Mouse (Mus musculus) intestine, postnatal 0 days (tissue): ENCODE data around the gene Map1lc3b. TPM values are rescaled to one million over a fixed set of nuclear protein-coding genes. Genes with fewer than 3 reads are reported as not detected.
A peak's percentile ranks its signal among the peaks of the same experiment; 100 is the strongest.
"Not testable (repeated sequence)": the region's sequence is repeated elsewhere in the genome, so short reads cannot be mapped to it uniquely, and the experiment has no call there.

ENCODE experiments used
- ATAC-seq: fragments of 200-750 bp; cut with Nextera tagmentation; 2 replicates; pipeline ENCODE4 v1.8.0; 2017; ENCODE audit warnings: mild to moderate bottlenecking, moderate TSS enrichment, moderate library complexity
- H3K27ac ChIP-seq: fragments of 300-500 bp; sonication (generic); 2 replicates; pipeline ENCODE4 v1.5.1; 2014; ENCODE audit warnings: mild to moderate bottlenecking, low read depth, low read length, moderate library complexity
- H3K27me3 ChIP-seq: fragments of 300-500 bp; sonication (generic); replicated peaks from 2 replicates; pipeline ENCODE4 v1.6.1; 2014; ENCODE audit warnings: low read length, mixed read lengths; ENCODE audit not compliant: control insufficient read depth, insufficient read depth
- H3K36me3 ChIP-seq: fragments of 300-500 bp; sonication (generic); 2 replicates; pipeline ENCODE4 v1.6.1; 2014; ENCODE audit warnings: mild to moderate bottlenecking, moderate library complexity; ENCODE audit not compliant: control insufficient read depth, insufficient read depth
- H3K4me1 ChIP-seq: fragments of 300-500 bp; sonication (generic); replicated peaks from 2 replicates; pipeline ENCODE4 v1.6.1; 2014; ENCODE audit warnings: antibody characterized with exemption, low read length, mixed read lengths; ENCODE audit not compliant: control insufficient read depth, insufficient read depth
- H3K4me2 ChIP-seq: fragments of 300-500 bp; sonication (generic); replicated peaks from 2 replicates; pipeline ENCODE4 v1.6.1; 2014; ENCODE audit warnings: low read depth, mild to moderate bottlenecking, moderate library complexity
- H3K4me3 ChIP-seq: fragments of 300-500 bp; sonication (generic); 2 replicates; pipeline ENCODE4 v1.5.1; 2014; ENCODE audit warnings: low read depth, low read length
- H3K9ac ChIP-seq: fragments of 300-500 bp; sonication (generic); 2 replicates; pipeline ENCODE4 v1.6.1; 2014; ENCODE audit warnings: mild to moderate bottlenecking, low read depth, low read length
- H3K9me3 ChIP-seq: fragments of 300-500 bp; sonication (generic); 2 replicates; pipeline ENCODE4 v1.6.1; 2016; ENCODE audit warnings: mixed run types; ENCODE audit not compliant: control insufficient read depth
- CTCF ChIP-seq: sonication (generic); IDR thresholded peaks from 2 replicates; pipeline ENCODE4 v1.5.1; 2016; ENCODE audit warnings: low read depth, mild to moderate bottlenecking, control low read depth, antibody characterized with exemption, moderate library complexity
- WGBS: fragments of 180-500 bp; shearing (Covaris S2); extraction: QIAGEN DNeasy Blood & Tissue Kit; methylation state at CpG from one replicate; pipeline ENCODE4 v1.1.7; 2014; 5-methylcytosine and 5-hydroxymethylcytosine counted together
- polyA plus RNA-seq: library from polyadenylated mRNA; unstranded; fragments of >200 nt; fragmentation: Nextera tagmentation; extraction: Ambion mirVana; gene quantifications from 2 replicates; pipeline ENCODE4 v1.2.1, GENCODE M21; 2015

Map1lc3b gene
- polyA plus RNA-seq, 1 experiment from 2014 or later, result 264 TPM

GRCm38 (mm10) chr8:121589205-121589726 lies 895 bp upstream of the Map1lc3b start:
- 34% methylated on average over 2 of the region's 2 CpGs for WGBS
- H3K9me3 ChIP-seq, result no peaks in the 10 kb centered on the region
- peaks cover 12% of the 10 kb centered on the region for H3K36me3 ChIP-seq
- H3K4me3 ChIP-seq, result no peak overlapping the region
- H3K27me3 ChIP-seq, result no peaks in the 10 kb centered on the region
- ATAC-seq, result no peak
- H3K9ac ChIP-seq, result no peak overlapping the region
- no peak overlapping the region for H3K27ac ChIP-seq
- H3K4me1 ChIP-seq, result peaks cover 14% of the 10 kb centered on the region
- 0 out of 2 replicates have a peak overlapping the region, but pooled peaks have one; percentile 73 for H3K4me2 ChIP-seq
- no peak for TF ChIP-seq CTCF

- 7% methylated on average over 20 of the region's 20 CpGs for WGBS
- peak; percentile 71 for TF ChIP-seq CTCF
- Histone ChIP-seq H3K27ac (peak overlapping the region; percentile 84), H3K9ac (peak overlapping the region; percentile 86), H3K4me3 (peak overlapping the region; percentile 84), H3K4me1 (peaks cover 14% of the 10 kb centered on the region), H3K27me3 (no peaks in the 10 kb centered on the region), H3K4me2 (peak overlapping the region; percentile 73), H3K9me3 (no peaks in the 10 kb centered on the region), H3K36me3 (peaks cover 31% of the 10 kb centered on the region)
- ATAC-seq, result peak; percentile 30
Measured at GRCm38 (mm10) chr8:121591178-121592066, 1.3 kb downstream of the Map1lc3b start.

GRCm38 (mm10) chr8:121593293-121593692 lies 3.1 kb downstream of the Map1lc3b start:
- ATAC-seq, result no peak
- Histone ChIP-seq H3K27ac (no peak overlapping the region), H3K9me3 (no peaks in the 10 kb centered on the region), H3K4me2 (no peak overlapping the region), H3K27me3 (no peaks in the 10 kb centered on the region), H3K4me3 (no peak overlapping the region), H3K9ac (no peak overlapping the region), H3K36me3 (peaks cover 45% of the 10 kb centered on the region), H3K4me1 (peaks cover 14% of the 10 kb centered on the region)
- no peak for TF ChIP-seq CTCF
- 92% methylated on average over 5 of the region's 5 CpGs for WGBS

GRCm38 (mm10) chr8:121593983-121594382 lies 3.8 kb downstream of the Map1lc3b start:
- H3K4me1 ChIP-seq, result peaks cover 14% of the 10 kb centered on the region
- no peak overlapping the region for H3K9ac ChIP-seq
- 78% methylated on average over 9 of the region's 9 CpGs for whole genome bisulfite sequencing
- TF ChIP-seq CTCF, result no peak
- no peak overlapping the region for H3K27ac ChIP-seq
- H3K27me3 ChIP-seq, result no peaks in the 10 kb centered on the region
- ATAC-seq, result no peak
- no peak overlapping the region for H3K4me2 ChIP-seq
- H3K36me3 ChIP-seq, result peaks cover 46% of the 10 kb centered on the region
- no peak overlapping the region for H3K4me3 ChIP-seq
- no peaks in the 10 kb centered on the region for H3K9me3 ChIP-seq

- not testable (repeated sequence) for H3K4me3 ChIP-seq, H3K27me3 ChIP-seq, ATAC-seq, H3K9me3 ChIP-seq, H3K27ac ChIP-seq, H3K4me2 ChIP-seq, H3K9ac ChIP-seq, H3K4me1 ChIP-seq
- WGBS, result 83% methylated on average over 2 of the region's 2 CpGs
- H3K36me3 ChIP-seq, result peaks cover 76% of the 10 kb centered on the region
Measured at GRCm38 (mm10) chr8:121597492-121597891, 7.3 kb downstream of the Map1lc3b start.

GRCm38 (mm10) chr8:121598190-121598589 lies 8.0 kb downstream of the Map1lc3b start:
- ATAC-seq, result no peak
- Histone ChIP-seq H3K36me3 (peaks cover 77% of the 10 kb centered on the region), H3K4me3 (no peak overlapping the region), H3K9ac (no peak overlapping the region), H3K27ac (no peak overlapping the region; the same call in 1 of the 2 replicates), H3K4me1 (no peaks in the 10 kb centered on the region), H3K9me3 (no peaks in the 10 kb centered on the region), H3K27me3 (no peaks in the 10 kb centered on the region), H3K4me2 (no peak overlapping the region)
- WGBS, result 97% methylated on average over 7 of the region's 7 CpGs
- no peak for TF ChIP-seq CTCF
